Mouse (Mus musculus) MEL (cell line): ENCODE measurements around the gene Pde7b. TPM values are rescaled to one million over a fixed set of nuclear protein-coding genes. Genes with fewer than 3 reads are reported as not detected.

Experiments used
- DNase-seq: peaks from one replicate; pipeline ENCODE4 v3.0.0; 2011; ENCODE audit warnings: low read depth, low spot score
- H3K27ac ChIP-seq: 2 replicates; pipeline ENCODE4 v1.5.1; 2012; ENCODE audit warnings: low read depth, mild to moderate bottlenecking, control low read depth, low read length, moderate library complexity; ENCODE audit not compliant: control insufficient read depth
- H3K27me3 ChIP-seq, 2 experiments: fragments of 150-350 bp in 1 of 2; sonication (generic) in 1 of 2; 2 replicates each; pipeline ENCODE4 v1.6.1; 2012; ENCODE audit warnings: low read length in 2 of 2, mild to moderate bottlenecking in 2 of 2, improper control_type of control experiment in 1 of 2, moderate library complexity in 1 of 2; ENCODE audit not compliant: insufficient read depth in 2 of 2, control insufficient read depth in 1 of 2
- H3K36me3 ChIP-seq, 2 experiments: 2 replicates each; pipeline ENCODE4 v1.6.1; 2012 to 2014; ENCODE audit warnings: low read length in 2 of 2, improper control_type of control experiment in 1 of 2, inconsistent platforms in 1 of 2, mild to moderate bottlenecking in 1 of 2; ENCODE audit not compliant: insufficient read depth in 2 of 2, control insufficient read depth in 1 of 2
- H3K4me1 ChIP-seq, 2 experiments: fragments of 150-350 bp in 1 of 2; sonication (generic) in 1 of 2; 2 replicates each; pipeline ENCODE4 v1.6.1; 2012; ENCODE audit warnings: low read length in 2 of 2, improper control_type of control experiment in 1 of 2, mild to moderate bottlenecking in 1 of 2; ENCODE audit not compliant: insufficient read depth in 2 of 2, control insufficient read depth in 1 of 2
- H3K4me3 ChIP-seq, 2 experiments: fragments of 150-350 bp in 1 of 2; sonication (generic) in 1 of 2; 2 replicates each; pipeline ENCODE4 v1.5.1; 2012; ENCODE audit warnings: low read depth in 2 of 2, low read length in 2 of 2, mild to moderate bottlenecking in 2 of 2, moderate library complexity in 2 of 2, control low read depth in 1 of 2, improper control_type of control experiment in 1 of 2; ENCODE audit not compliant: control insufficient read depth in 1 of 2, insufficient read depth in 1 of 2
- H3K79me2 ChIP-seq: 2 replicates; pipeline ENCODE4 v1.6.1; 2012; ENCODE audit warnings: mild to moderate bottlenecking, low read length, moderate library complexity; ENCODE audit not compliant: control insufficient read depth, poor library complexity, insufficient read depth
- H3K9ac ChIP-seq: 2 replicates; pipeline ENCODE4 v1.6.1; 2012; ENCODE audit warnings: low read depth, mild to moderate bottlenecking, control low read depth, low read length, moderate library complexity; ENCODE audit not compliant: control insufficient read depth, poor library complexity, severe bottlenecking
- H3K9me3 ChIP-seq: fragments of 150-350 bp; sonication (generic); replicated peaks from 2 replicates; pipeline ENCODE4 v1.6.1; 2012; ENCODE audit warnings: mild to moderate bottlenecking, low read length, improper control_type of control experiment, moderate library complexity; ENCODE audit not compliant: insufficient read depth
- CHD1 ChIP-seq: IDR thresholded peaks from 2 replicates; pipeline ENCODE4 v1.6.1; 2012; ENCODE audit warnings: low read depth, mild to moderate bottlenecking, inconsistent platforms, low read length, improper control_type of control experiment
- CHD2 ChIP-seq: IDR thresholded peaks from 2 replicates; pipeline ENCODE4 v1.6.1; 2011; ENCODE audit warnings: low read length, improper control_type of control experiment
- ELF1 ChIP-seq: IDR thresholded peaks from 2 replicates; pipeline ENCODE4 v1.6.1; 2014; ENCODE audit warnings: low read depth, mild to moderate bottlenecking, inconsistent platforms, low read length, improper control_type of control experiment, moderate library complexity
- EP300 ChIP-seq, 2 experiments: IDR thresholded peaks; 2 replicates each; pipeline ENCODE4 v1.6.1; 2011; ENCODE audit warnings: improper control_type of control experiment in 2 of 2, low read length in 2 of 2, low read depth in 1 of 2, mild to moderate bottlenecking in 1 of 2
- GATA1 ChIP-seq: IDR thresholded peaks from 2 replicates; pipeline ENCODE4 v1.6.1; 2011; ENCODE audit warnings: low read depth, low read length, improper control_type of control experiment
- MAFK ChIP-seq: IDR thresholded peaks from 2 replicates; pipeline ENCODE4 v1.6.1; 2011; ENCODE audit warnings: low read depth, mild to moderate bottlenecking, low read length, improper control_type of control experiment, borderline replicate concordance
- MAX ChIP-seq: IDR thresholded peaks from 2 replicates; pipeline ENCODE4 v1.6.1; 2011; ENCODE audit warnings: low read length, improper control_type of control experiment
- MAZ ChIP-seq: IDR thresholded peaks from 2 replicates; pipeline ENCODE4 v1.6.1; 2012; ENCODE audit warnings: low read depth, mild to moderate bottlenecking, inconsistent platforms, low read length, improper control_type of control experiment
- MYB ChIP-seq: IDR thresholded peaks from 2 replicates; pipeline ENCODE4 v1.6.1; 2011; ENCODE audit warnings: mild to moderate bottlenecking, low read depth, low read length, improper control_type of control experiment
- MYC ChIP-seq: IDR thresholded peaks from 2 replicates; pipeline ENCODE4 v1.6.1; 2011; ENCODE audit warnings: low read depth, mild to moderate bottlenecking, low read length, improper control_type of control experiment, moderate library complexity
- POLR2AphosphoS2 ChIP-seq: IDR thresholded peaks from 2 replicates; pipeline ENCODE4 v1.6.1; 2011; ENCODE audit warnings: low read length, improper control_type of control experiment
- TBP ChIP-seq: IDR thresholded peaks from 2 replicates; pipeline ENCODE4 v1.8.0; 2011; ENCODE audit warnings: low read depth, low read length, improper control_type of control experiment
- TCF12 ChIP-seq: IDR thresholded peaks from 2 replicates; pipeline ENCODE4 v1.6.1; 2014; ENCODE audit warnings: low read depth, mild to moderate bottlenecking, inconsistent platforms, low read length, improper control_type of control experiment, moderate library complexity
- UBTF ChIP-seq: IDR thresholded peaks from 2 replicates; pipeline ENCODE4 v1.6.1; 2012; ENCODE audit warnings: low read depth, mild to moderate bottlenecking, inconsistent platforms, low read length, improper control_type of control experiment, moderate library complexity, borderline replicate concordance; ENCODE audit not compliant: insufficient read depth
- USF1 ChIP-seq: IDR thresholded peaks from 2 replicates; pipeline ENCODE4 v1.6.1; 2014; ENCODE audit warnings: low read depth, mild to moderate bottlenecking, inconsistent platforms, low read length, improper control_type of control experiment, moderate library complexity
- USF2 ChIP-seq, 2 experiments: IDR thresholded peaks; 2 replicates each; pipeline ENCODE4 v1.6.1; 2011 to 2012; ENCODE audit warnings: improper control_type of control experiment in 2 of 2, low read length in 2 of 2, borderline replicate concordance in 1 of 2, inconsistent platforms in 1 of 2, low read depth in 1 of 2, mild to moderate bottlenecking in 1 of 2; ENCODE audit not compliant: insufficient read depth in 1 of 2
- ZKSCAN1 ChIP-seq: IDR thresholded peaks from 2 replicates; pipeline ENCODE4 v1.6.1; 2012; ENCODE audit warnings: low read depth, mild to moderate bottlenecking, inconsistent platforms, low read length, improper control_type of control experiment, moderate library complexity
- ZMIZ1 ChIP-seq: IDR thresholded peaks from 2 replicates; pipeline ENCODE4 v1.6.1; 2012; ENCODE audit warnings: low read depth, mild to moderate bottlenecking, inconsistent platforms, low read length, improper control_type of control experiment, moderate library complexity
- polyA plus RNA-seq, 2 experiments: library from polyadenylated mRNA; stranded (reverse) in 1 of 2; unstranded in 1 of 2; fragments of >175 nt in 1 of 2; fragments of >200 nt in 1 of 2; gene quantifications; 2 replicates each; pipeline versions ENCODE4 v1.2.1 to v1.2.4; 2012; ENCODE audit warnings: low replicate concordance in 2 of 2, low read depth in 1 of 2; ENCODE audit not compliant: insufficient read length in 2 of 2, insufficient read depth in 1 of 2, missing spikeins in 1 of 2
- total RNA-seq: library from RNA; depleted of rRNA; stranded (reverse); fragments of 300-350 nt; gene quantifications from 2 replicates; pipeline ENCODE4 v1.2.3, GENCODE M21; 2012

Gene Pde7b
- total and polyA plus RNA-seq, 3 experiments, result 0.04 TPM; not detected in 2

DNA sequence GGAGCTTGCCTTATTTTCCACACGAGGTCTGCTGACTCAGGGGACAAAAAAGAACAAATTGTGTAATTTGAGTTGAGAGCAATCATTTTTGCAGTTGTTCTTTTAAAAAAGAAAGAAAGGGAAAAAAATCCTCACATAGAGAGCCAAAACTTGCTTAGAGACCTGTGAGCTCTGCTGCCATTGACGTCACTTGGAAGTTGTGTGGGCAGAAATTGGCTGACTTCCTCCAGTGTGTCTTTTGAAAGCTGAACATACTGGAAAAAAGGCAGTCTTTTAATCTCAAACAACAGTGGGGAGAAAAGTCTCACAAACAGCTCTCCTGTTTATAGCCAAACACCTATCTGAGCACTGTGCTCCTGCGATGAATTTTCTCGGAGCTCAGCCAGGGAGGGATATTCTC lies 51.1 kb downstream of the Pde7b start:
- Histone ChIP-seq H3K4me3 (no peak overlapping the region), H3K27ac (no peak overlapping the region), H3K4me1 (no peaks in the 10 kb centered on the region), H3K9me3 (no peaks in the 10 kb centered on the region), H3K27me3 (peaks cover 0 to 1% of the 10 kb centered on the region in 2 experiments; a peak in 3 of 4 replicates), H3K79me2 (no peaks in the 10 kb centered on the region), H3K9ac (no peak overlapping the region), H3K36me3 (no peaks in the 10 kb centered on the region)
- DNase-seq, result no peak
- TF ChIP-seq ELF1 (no peak), EP300 (IDR thresholded peaks at IDR 0.05; ENCODE audit: low read depth in 1 of 2, low read length in 2 of 2) (no peak)

GRCm38 (mm10) chr10:20672591-20672990 lies 52.3 kb downstream of the Pde7b start:
- H3K79me2 ChIP-seq, result no peaks in the 10 kb centered on the region
- TF ChIP-seq MAFK, result no peak
- TF ChIP-seq ELF1, result no peak
- TF ChIP-seq CHD1, result no peak
- TF ChIP-seq UBTF, result no peak
- no peak for TF ChIP-seq ZMIZ1
- no peak for TF ChIP-seq TBP
- TF ChIP-seq ZKSCAN1, result no peak
- no peak for TF ChIP-seq TCF12
- no peak for TF ChIP-seq USF2 (IDR thresholded peaks at IDR 0.05; ENCODE audit: borderline replicate concordance in 1 of 2, insufficient read depth in 1 of 2, low read depth in 1 of 2, low read length in 2 of 2)
- no peak for TF ChIP-seq POLR2AphosphoS2
- TF ChIP-seq GATA1, result no peak
- TF ChIP-seq MAZ, result no peak
- TF ChIP-seq USF1, result no peak
- TF ChIP-seq MYC, result no peak
- TF ChIP-seq CHD2, result no peak
- no peak for TF ChIP-seq MAX
- TF ChIP-seq MYB, result no peak
- no peak overlapping the region for H3K9ac ChIP-seq
- H3K4me1 ChIP-seq, result no peaks in the 10 kb centered on the region
- no peak for DNase-seq
- H3K4me3 ChIP-seq, result no peak overlapping the region
- H3K27ac ChIP-seq, result no peak overlapping the region
- no peaks in the 10 kb centered on the region for H3K36me3 ChIP-seq
- peaks cover 0 to 1% of the 10 kb centered on the region in 2 experiments; a peak in 3 of 4 replicates for H3K27me3 ChIP-seq
- no peaks in the 10 kb centered on the region for H3K9me3 ChIP-seq
